Mouse (Mus musculus) ES-Bruce4 (cell line): ENCODE data around the gene C130050O18Rik. TPM values are rescaled to one million over a fixed set of nuclear protein-coding genes. Genes with fewer than 3 reads are reported as not detected.

Experiments
- H3K27ac ChIP-seq: 2 replicates; pipeline ENCODE4 v1.5.1; 2012; ENCODE audit warnings: low read length, inconsistent platforms; ENCODE audit not compliant: insufficient read depth
- H3K27me3 ChIP-seq: 2 replicates; pipeline ENCODE4 v1.6.1; 2012; ENCODE audit warnings: mild to moderate bottlenecking, low read length, inconsistent platforms; ENCODE audit not compliant: control insufficient read depth, poor library complexity, insufficient read depth, severe bottlenecking
- H3K36me3 ChIP-seq: 2 replicates; pipeline ENCODE4 v1.6.1; 2012; ENCODE audit warnings: inconsistent platforms, mild to moderate bottlenecking, low read length, moderate library complexity; ENCODE audit not compliant: control insufficient read depth, poor library complexity, insufficient read depth, severe bottlenecking
- H3K4me1 ChIP-seq: one replicate; pipeline ENCODE4 v1.8.1; 2011; ENCODE audit warnings: low read length; ENCODE audit not compliant: control insufficient read depth, insufficient read depth
- H3K4me3 ChIP-seq: 2 replicates; pipeline ENCODE4 v1.5.1; 2011; ENCODE audit warnings: low read depth, mild to moderate bottlenecking, low read length
- H3K9ac ChIP-seq: 2 replicates; pipeline ENCODE4 v1.6.1; 2012; ENCODE audit warnings: low read depth, mild to moderate bottlenecking, inconsistent platforms; ENCODE audit not compliant: poor library complexity, severe bottlenecking
- H3K9me3 ChIP-seq: replicated peaks from 2 replicates; pipeline ENCODE4 v1.6.1; 2012; ENCODE audit warnings: mild to moderate bottlenecking, low read length, inconsistent platforms; ENCODE audit not compliant: control insufficient read depth, poor library complexity, insufficient read depth, severe bottlenecking
- CTCF ChIP-seq: IDR thresholded peaks from one replicate; pipeline ENCODE4 v1.8.1; 2011; ENCODE audit warnings: low read depth, low read length
- EP300 ChIP-seq: IDR thresholded peaks from 2 replicates; pipeline ENCODE4 v1.6.1; 2011; ENCODE audit warnings: low read depth, low read length; ENCODE audit not compliant: insufficient read depth
- POLR2A ChIP-seq: IDR thresholded peaks from one replicate; pipeline ENCODE4 v1.8.1; 2011; ENCODE audit warnings: low read length; ENCODE audit not compliant: insufficient read depth
- polyA plus RNA-seq: library from polyadenylated mRNA; stranded (reverse); fragments of >200 nt; gene quantifications from 2 replicates; pipeline ENCODE4 v1.2.4, GENCODE M21; 2011; ENCODE audit warnings: low read depth; ENCODE audit not compliant: missing spikeins, insufficient read depth, insufficient read length

The C130050O18Rik gene
- polyA plus RNA-seq, 1 experiment, result not detected

DNA sequence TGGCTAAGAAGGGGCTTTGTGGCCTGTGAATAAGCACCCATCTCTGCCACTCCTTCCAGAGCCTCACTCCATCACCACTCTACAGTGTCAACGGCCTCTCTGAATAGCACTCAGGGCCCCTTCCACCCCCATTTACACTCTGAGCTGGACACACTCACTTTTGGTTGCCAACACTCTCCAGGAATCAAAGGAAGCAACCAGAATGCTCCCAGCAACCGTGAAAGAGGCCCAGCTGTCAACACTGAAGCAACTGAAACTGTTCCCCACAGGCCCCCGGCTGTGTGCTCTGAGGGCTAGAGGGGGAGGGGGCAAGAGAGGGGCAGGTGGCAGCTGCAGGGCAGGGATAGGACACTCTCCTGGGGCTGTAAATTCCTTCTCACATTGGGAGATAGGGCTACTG is 13.6 kb downstream of the C130050O18Rik start:
- H3K9me3 ChIP-seq, result no peaks in the 10 kb centered on the region
- no peak overlapping the region for H3K27ac ChIP-seq
- no peak overlapping the region for H3K9ac ChIP-seq
- H3K4me3 ChIP-seq, result no peak overlapping the region
- H3K36me3 ChIP-seq, result no peaks in the 10 kb centered on the region
- TF ChIP-seq CTCF (no peak), EP300 (no peak), POLR2A (no peak)
- H3K27me3 ChIP-seq, result no peaks in the 10 kb centered on the region
- H3K4me1 ChIP-seq, result no peaks in the 10 kb centered on the region

DNA sequence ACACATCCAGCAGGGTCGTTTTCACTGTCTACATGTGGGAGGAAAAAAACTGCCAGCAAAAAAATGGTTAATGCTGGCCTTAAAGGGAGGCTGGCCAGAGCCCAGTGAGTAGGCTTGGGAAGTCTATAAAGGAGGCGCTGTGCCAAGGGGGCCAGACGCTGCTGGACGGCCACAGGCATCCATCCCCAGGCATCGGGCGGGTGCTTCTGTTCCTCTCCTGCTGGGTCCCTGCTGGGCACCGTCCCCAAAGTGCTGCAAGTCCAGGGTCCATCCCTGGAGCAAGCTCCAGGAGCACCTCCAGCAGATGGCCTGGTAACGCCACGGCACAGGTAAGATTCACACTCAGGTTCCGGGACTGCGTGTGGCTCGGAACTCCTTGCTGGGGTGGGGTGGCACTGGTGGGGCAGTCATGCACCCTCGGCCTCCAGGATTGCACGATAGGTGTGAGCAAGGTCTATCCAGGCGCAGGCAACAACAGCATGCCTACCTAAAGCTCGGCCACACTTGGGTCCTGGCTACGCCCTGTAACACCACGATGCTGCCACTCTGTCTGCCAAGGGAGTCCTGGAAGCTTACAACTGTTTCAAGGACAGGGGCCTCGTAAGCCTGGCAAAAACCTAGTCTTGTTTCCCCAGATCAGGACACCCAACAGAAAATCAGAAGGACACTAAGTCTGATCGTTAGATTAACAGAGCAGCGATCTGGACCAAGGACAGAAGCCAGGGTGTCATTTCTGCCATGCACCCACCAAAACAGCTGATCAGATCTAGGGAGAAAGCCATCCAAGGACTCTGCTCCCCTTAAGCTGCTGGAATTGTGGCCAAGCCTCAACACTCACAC is 18.2 kb downstream of the C130050O18Rik start, which contains the start of gene Gper1:
Gene Gper1 (plus strand): TSS at position 126 of the 840 bp plus-strand sequence.
- no peak within 1 kb of the TSS for H3K9ac ChIP-seq
- H3K9me3 ChIP-seq, result no peaks in the 10 kb centered on the region
- no peaks in the 10 kb centered on the region for H3K4me1 ChIP-seq
- no peak for TF ChIP-seq EP300
- no peak for TF ChIP-seq CTCF
- TF ChIP-seq POLR2A, result no peak
- H3K4me3 ChIP-seq, result no peak within 1 kb of the TSS
- H3K27ac ChIP-seq, result no peak within 1 kb of the TSS
- H3K36me3 ChIP-seq, result no peaks in the 10 kb centered on the region
- no peaks in the 10 kb centered on the region for H3K27me3 ChIP-seq

- no peaks in the 10 kb centered on the region for H3K27me3 ChIP-seq
- no peaks in the 10 kb centered on the region for H3K4me1 ChIP-seq
- H3K4me3 ChIP-seq, result no peak overlapping the region
- TF ChIP-seq EP300, result no peak
- no peak for TF ChIP-seq CTCF
- no peak for TF ChIP-seq POLR2A
- no peaks in the 10 kb centered on the region for H3K36me3 ChIP-seq
- H3K27ac ChIP-seq, result no peak overlapping the region
- H3K9ac ChIP-seq, result no peak overlapping the region
- H3K9me3 ChIP-seq, result no peaks in the 10 kb centered on the region
These were observed 20.1 kb downstream of the C130050O18Rik start for GRCm38 (mm10) chr5:139425198-139425597.

- no peak overlapping the region for H3K4me3 ChIP-seq
- H3K4me1 ChIP-seq, result no peaks in the 10 kb centered on the region
- no peak for TF ChIP-seq EP300
- H3K27me3 ChIP-seq, result no peaks in the 10 kb centered on the region
- H3K27ac ChIP-seq, result no peak overlapping the region
- H3K36me3 ChIP-seq, result no peaks in the 10 kb centered on the region
- no peaks in the 10 kb centered on the region for H3K9me3 ChIP-seq
- H3K9ac ChIP-seq, result no peak overlapping the region
These were observed 21.9 kb downstream of the C130050O18Rik start for GRCm38 (mm10) chr5:139427001-139427400.

DNA sequence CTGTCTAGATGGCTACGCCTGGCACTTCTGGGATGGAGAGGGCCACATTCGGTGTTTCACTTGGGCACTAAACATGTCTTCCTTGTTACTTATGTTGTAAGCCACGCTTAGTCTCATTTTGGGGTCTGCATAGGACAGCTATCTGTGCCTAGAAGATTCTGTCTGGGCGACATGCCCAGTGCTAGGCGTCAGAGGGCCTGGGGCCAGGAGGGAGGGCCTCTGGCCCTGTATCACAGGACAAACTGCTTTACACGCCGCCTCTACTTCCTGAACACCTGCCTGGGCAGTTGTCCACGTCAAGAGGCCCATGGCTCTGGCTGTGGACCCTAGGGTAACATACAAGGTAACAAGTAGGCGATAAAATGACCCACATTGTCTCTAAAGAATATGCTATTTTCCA is 22.9 kb downstream of the C130050O18Rik start:
- H3K27ac ChIP-seq, result no peak overlapping the region
- H3K36me3 ChIP-seq, result no peaks in the 10 kb centered on the region
- no peak overlapping the region for H3K4me3 ChIP-seq
- no peaks in the 10 kb centered on the region for H3K4me1 ChIP-seq
- no peaks in the 10 kb centered on the region for H3K27me3 ChIP-seq
- H3K9ac ChIP-seq, result no peak overlapping the region
- TF ChIP-seq CTCF (no peak), POLR2A (no peak), EP300 (no peak)
- no peaks in the 10 kb centered on the region for H3K9me3 ChIP-seq

- Histone ChIP-seq H3K36me3 (no peaks in the 10 kb centered on the region), H3K9ac (no peak overlapping the region), H3K4me3 (no peak overlapping the region), H3K27ac (no peak overlapping the region), H3K4me1 (no peaks in the 10 kb centered on the region), H3K9me3 (no peaks in the 10 kb centered on the region), H3K27me3 (no peaks in the 10 kb centered on the region)
- TF ChIP-seq EP300 (no peak), POLR2A (no peak), CTCF (no peak)
These were observed 24.8 kb downstream of the C130050O18Rik start for GRCm38 (mm10) chr5:139429818-139430341.
